Mouse (Mus musculus): ENCODE data around the gene Misp. TPM values are rescaled to one million over a fixed set of nuclear protein-coding genes. Genes with fewer than 3 reads are reported as not detected.

The Misp gene
- polyA plus RNA-seq, 1 experiment, result 0.91 TPM

DNA sequence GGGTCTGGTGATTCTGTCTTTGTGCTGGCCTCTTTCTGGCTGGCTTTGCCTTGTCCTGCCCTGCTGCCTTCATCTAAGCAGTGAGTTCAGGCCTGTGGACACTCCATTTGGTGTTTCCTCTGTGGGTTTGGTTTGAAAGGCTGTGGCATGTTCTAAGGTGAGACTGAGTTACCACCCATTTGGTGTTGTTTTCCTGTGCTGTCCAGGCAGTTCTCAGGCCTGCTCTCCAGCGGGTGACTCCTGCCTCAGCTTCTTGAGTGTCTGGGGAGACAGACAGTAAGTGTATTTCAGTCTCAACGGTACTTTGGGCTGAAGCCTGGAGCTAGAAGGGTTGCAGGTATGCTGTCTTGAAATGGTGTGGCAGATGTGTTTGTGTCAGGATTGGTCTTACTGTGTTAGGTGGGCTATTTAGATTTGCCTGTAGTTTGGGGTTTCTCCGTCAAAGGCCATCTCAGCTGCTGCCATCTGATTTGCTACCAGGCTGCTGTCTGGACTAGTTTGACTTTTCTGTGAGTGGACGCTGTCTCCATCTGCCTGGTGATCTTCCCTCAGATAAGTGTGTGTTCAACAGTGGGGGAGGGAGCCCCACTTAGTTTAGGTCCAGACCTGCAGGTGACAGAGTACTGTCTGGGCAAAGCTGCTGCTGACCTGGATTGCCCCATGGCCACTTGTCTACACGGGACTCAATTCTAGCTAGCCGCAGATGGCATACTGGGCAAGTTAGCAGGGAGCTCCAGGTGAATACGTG lies 36.1 kb downstream of the Misp start:
- no peak for TF ChIP-seq CTCF (IDR thresholded peaks at IDR 0.05; ENCODE audit: low read depth, low read length)
- no peak for TF ChIP-seq POLR2A (IDR thresholded peaks at IDR 0.05; ENCODE audit: borderline replicate concordance, low read depth, low read length)
- Histone ChIP-seq H3K4me3 (ENCODE audit: insufficient read depth, low read length) (peak overlapping the region; percentile 94), H3K27ac (ENCODE audit: insufficient read depth, low read depth, low read length) (peak overlapping the region; percentile 43), H3K4me1 (ENCODE audit: control insufficient read depth, insufficient read depth, low read length) (peaks cover 20% of the 10 kb centered on the region)

DNA sequence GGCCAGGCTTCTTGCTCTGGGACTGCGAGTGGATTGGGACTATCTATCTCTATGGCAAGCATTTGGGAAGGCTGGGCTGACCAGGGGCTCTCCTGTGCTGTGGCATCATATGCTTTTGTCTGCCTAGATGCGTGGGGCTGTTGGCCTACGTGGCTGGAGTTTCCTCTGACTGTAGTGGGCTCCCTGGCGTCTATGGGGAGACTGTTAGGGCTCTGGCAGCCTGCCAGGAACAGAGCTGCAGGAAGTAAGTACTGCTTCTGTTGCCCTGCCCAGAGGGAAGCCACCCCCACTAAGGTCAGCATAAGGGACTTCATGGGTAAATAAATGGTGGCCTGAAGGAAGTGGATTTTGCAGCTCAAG lies 36.6 kb downstream of the Misp start:
- peak overlapping the region; percentile 43 for H3K27ac ChIP-seq (ENCODE audit: insufficient read depth, low read depth, low read length)
- no peak for TF ChIP-seq CTCF (IDR thresholded peaks at IDR 0.05; ENCODE audit: low read depth, low read length)
- no peak for TF ChIP-seq POLR2A (IDR thresholded peaks at IDR 0.05; ENCODE audit: borderline replicate concordance, low read depth, low read length)
- H3K4me1 ChIP-seq (ENCODE audit: control insufficient read depth, insufficient read depth, low read length), result peaks cover 15% of the 10 kb centered on the region
- H3K4me3 ChIP-seq (ENCODE audit: insufficient read depth, low read length), result peak overlapping the region; percentile 94

DNA sequence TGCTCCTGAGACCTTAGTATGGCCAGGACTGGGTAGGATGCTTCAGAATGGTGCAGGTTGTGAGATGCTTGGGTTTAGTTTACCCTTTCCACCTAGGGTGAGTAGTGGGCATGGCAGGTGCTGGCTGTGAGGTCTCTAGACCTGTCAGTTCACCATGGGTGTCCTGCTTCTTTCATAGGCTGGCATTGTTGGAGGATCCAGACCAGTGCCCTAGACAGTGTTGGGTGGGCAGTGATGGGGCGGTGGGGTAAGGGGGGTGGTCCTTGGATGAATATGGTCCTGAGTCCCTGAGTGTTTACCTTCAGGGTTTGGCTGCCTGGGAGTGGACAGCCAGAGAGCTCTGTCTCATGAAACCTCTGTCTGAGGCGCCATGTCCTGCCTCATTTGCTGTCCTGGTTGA lies 37.1 kb downstream of the Misp start:
- H3K27ac ChIP-seq (ENCODE audit: insufficient read depth, low read depth, low read length), result peak overlapping the region; percentile 34; the same call in 1 of the 2 replicates
- H3K4me1 ChIP-seq (ENCODE audit: control insufficient read depth, insufficient read depth, low read length), result peaks cover 10% of the 10 kb centered on the region
- TF ChIP-seq POLR2A (IDR thresholded peaks at IDR 0.05; ENCODE audit: borderline replicate concordance, low read depth, low read length) (no peak), CTCF (IDR thresholded peaks at IDR 0.05; ENCODE audit: low read depth, low read length) (no peak)
- H3K4me3 ChIP-seq (ENCODE audit: insufficient read depth, low read length), result peak overlapping the region; percentile 38

DNA sequence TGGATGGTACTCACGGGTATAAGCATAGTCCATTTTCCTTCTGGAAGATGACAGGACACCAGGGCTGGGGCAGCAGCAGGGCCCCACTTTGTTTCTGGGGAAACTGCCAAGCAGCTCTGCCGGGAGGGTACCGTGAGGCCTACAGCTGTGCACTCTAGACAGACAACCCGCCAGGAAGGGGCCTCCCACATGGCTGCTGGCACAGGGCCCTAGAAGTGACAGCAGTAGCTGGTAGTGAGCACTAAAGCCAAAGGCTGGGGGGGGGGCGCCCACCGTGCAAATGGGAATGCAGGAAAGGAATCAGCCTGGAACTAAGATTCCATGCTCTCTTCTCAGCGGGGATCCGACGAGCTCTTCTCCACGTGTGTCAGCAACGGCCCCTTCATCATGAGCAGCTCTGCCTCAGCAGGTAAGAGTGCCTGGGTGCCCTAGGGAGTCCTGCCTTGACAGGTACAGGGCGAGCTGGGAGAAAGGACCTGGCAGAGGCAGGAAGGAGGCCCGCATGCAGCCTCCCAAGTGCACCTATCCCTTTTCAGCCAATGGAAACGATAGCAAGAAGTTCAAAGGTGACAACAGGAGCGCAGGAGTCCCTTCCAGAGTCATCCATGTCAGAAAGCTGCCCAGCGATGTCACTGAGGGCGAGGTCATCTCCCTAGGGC lies 37.8 kb downstream of the Misp start:
- Histone ChIP-seq H3K4me1 (ENCODE audit: control insufficient read depth, insufficient read depth, low read length) (peaks cover 9% of the 10 kb centered on the region), H3K4me3 (ENCODE audit: insufficient read depth, low read length) (peak overlapping the region; percentile 38), H3K27ac (ENCODE audit: insufficient read depth, low read depth, low read length) (no peak overlapping the region)
- TF ChIP-seq CTCF (IDR thresholded peaks at IDR 0.05; ENCODE audit: low read depth, low read length), result no peak
- TF ChIP-seq POLR2A (IDR thresholded peaks at IDR 0.05; ENCODE audit: borderline replicate concordance, low read depth, low read length), result no peak

DNA sequence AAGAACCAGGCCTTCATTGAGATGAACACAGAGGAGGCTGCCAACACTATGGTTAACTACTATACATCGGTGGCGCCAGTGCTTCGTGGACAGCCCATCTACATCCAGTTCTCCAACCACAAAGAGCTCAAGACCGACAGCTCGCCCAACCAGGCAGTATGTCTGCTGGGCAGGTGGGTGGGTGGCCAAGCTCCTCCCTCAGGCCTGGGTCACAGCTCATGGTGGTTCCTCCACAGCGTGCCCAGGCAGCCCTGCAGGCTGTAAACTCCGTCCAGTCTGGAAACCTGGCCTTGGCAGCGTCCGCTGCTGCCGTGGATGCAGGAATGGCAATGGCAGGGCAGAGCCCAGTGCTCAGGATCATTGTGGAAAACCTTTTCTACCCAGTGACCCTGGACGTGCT lies 38.3 kb downstream of the Misp start:
- TF ChIP-seq POLR2A (IDR thresholded peaks at IDR 0.05; ENCODE audit: borderline replicate concordance, low read depth, low read length) (no peak), CTCF (IDR thresholded peaks at IDR 0.05; ENCODE audit: low read depth, low read length) (no peak)
- Histone ChIP-seq H3K4me3 (ENCODE audit: insufficient read depth, low read length) (no peak overlapping the region), H3K4me1 (ENCODE audit: control insufficient read depth, insufficient read depth, low read length) (peaks cover 9% of the 10 kb centered on the region), H3K27ac (ENCODE audit: insufficient read depth, low read depth, low read length) (no peak overlapping the region)

DNA sequence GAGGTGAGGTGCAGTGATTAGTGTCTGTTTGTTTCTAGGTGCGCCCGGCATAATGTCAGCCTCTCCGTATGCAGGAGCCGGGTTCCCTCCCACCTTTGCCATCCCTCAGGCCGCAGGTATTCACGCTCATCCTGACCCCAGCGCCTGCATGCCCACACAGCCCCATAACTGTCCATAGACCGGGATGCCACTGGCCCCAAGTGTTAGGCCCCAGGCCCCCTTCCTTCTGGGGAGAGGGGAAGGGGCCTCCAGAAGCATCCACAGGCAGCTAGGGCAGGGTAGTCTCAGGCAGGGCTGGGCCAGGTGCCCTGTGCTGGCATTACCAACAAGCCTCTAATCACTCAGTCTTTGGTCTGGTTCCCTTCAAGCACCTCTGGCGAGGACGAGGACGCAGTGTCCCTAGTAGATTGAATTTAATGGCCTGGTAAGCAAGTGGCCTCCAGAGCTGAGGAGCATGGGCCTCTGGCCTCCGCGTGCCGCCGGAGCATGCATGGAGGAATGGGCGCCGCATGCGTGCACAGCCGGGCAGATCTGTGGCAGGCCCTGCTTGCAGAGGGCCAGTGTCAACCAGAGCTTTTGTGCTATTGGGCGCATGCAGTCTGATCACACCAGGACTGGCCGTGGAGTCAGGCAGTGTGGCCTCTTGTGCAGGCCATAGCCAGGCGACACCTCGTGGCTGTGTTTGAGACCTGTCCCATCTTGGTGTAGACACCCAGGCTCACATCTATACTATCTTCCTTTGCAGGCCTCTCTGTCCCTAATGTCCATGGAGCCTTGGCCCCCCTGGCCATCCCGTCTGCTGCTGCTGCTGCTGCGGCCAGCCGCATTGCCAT lies 39.5 kb downstream of the Misp start:
- no peak for TF ChIP-seq CTCF (IDR thresholded peaks at IDR 0.05; ENCODE audit: low read depth, low read length)
- no peak for TF ChIP-seq POLR2A (IDR thresholded peaks at IDR 0.05; ENCODE audit: borderline replicate concordance, low read depth, low read length)
- Histone ChIP-seq H3K27ac (ENCODE audit: insufficient read depth, low read depth, low read length) (no peak overlapping the region), H3K4me1 (ENCODE audit: control insufficient read depth, insufficient read depth, low read length) (peaks cover 9% of the 10 kb centered on the region), H3K4me3 (ENCODE audit: insufficient read depth, low read length) (no peak overlapping the region)

DNA sequence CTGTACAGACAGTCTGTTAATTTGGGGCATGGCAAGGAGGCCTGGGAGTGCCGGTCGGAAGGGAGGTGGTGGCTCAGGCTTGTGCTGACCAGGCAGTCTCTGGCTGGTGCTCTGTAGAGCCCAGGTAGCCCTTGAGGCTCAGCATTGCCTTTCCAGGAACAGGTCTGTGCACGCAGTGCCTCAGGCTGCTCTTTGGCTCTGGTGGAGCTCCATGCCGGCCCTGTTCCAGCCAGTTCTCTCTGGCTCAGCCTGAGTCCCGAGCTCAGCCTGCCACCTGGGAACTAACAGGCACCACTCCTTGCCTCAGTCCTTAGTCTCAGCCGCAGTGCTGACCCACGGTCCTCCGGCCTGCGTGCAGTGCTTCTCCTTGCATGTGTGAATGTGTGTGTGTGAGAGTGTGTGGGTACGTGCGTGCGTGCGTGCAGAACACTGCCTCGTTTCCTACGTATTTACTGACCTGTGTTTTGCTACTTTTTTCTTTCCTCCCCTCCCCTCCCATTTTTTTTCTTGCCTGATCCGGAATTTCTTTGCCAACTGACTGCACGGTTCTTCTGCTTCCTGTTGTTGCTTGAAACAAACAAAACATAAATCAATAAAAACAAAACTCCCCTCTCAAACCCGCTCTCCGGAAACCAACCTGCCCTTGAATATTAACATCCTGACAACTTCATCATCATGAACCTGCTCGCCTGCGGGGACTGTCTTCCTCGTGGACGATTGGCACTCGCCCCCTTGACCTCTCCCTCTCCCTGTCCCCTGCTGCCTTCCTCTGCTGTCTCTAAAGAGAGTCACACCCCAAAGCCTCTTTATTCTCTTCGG lies 40.6 kb downstream of the Misp start:
- Histone ChIP-seq H3K4me1 (ENCODE audit: control insufficient read depth, insufficient read depth, low read length) (peaks cover 9% of the 10 kb centered on the region), H3K27ac (ENCODE audit: insufficient read depth, low read depth, low read length) (no peak overlapping the region), H3K4me3 (ENCODE audit: insufficient read depth, low read length) (no peak overlapping the region)
- TF ChIP-seq CTCF (IDR thresholded peaks at IDR 0.05; ENCODE audit: low read depth, low read length) (no peak), POLR2A (IDR thresholded peaks at IDR 0.05; ENCODE audit: borderline replicate concordance, low read depth, low read length) (no peak)

DNA sequence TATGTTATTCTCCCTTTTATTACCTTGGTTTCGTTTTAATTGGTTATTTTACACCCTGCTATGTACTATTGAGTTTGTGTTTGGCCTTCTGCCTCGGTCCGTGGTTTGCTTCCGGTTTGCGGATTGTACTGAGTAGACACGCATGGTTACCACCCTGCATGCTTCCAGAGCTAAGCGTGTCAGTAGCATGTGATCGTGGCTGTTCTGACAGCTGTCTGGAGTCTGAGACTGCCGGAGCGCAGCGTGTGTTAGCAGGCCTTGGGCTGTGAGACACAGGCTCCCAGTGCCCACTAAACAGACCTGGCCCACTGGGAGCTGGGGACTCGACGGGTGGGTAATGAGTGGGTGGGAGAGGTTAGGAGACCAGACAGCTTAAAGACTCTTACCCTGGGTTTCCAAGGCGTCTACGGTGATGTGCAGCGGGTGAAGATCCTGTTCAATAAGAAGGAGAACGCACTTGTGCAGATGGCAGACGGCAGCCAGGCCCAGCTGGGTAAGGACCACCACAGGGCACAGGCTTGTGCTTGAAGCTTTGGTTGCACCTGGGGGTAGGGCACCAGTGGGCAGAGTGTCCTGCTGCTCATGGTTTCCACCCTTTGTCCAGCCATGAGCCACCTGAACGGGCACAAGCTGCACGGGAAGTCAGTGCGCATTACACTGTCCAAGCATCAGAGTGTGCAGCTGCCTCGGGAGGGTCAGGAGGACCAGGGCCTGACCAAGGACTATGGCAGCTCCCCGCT lies 41.4 kb downstream of the Misp start:
- H3K27ac ChIP-seq (ENCODE audit: insufficient read depth, low read depth, low read length), result no peak overlapping the region
- no peak overlapping the region for H3K4me3 ChIP-seq (ENCODE audit: insufficient read depth, low read length)
- peaks cover 9% of the 10 kb centered on the region for H3K4me1 ChIP-seq (ENCODE audit: control insufficient read depth, insufficient read depth, low read length)
- TF ChIP-seq POLR2A (IDR thresholded peaks at IDR 0.05; ENCODE audit: borderline replicate concordance, low read depth, low read length) (no peak), CTCF (IDR thresholded peaks at IDR 0.05; ENCODE audit: low read depth, low read length) (no peak)

All from bone marrow macrophage, adult 2 months (primary cell).